Mouse (Mus musculus) liver, embryonic 13.5 days (tissue): ENCODE data around the gene Parp1. TPM values are rescaled to one million over a fixed set of nuclear protein-coding genes. Genes with fewer than 3 reads are reported as not detected.

Experiments used
- ATAC-seq: fragments of 200-750 bp; cut with Nextera tagmentation; 2 replicates; pipeline ENCODE4 v1.8.0; 2017; ENCODE audit warnings: low read depth, mild to moderate bottlenecking, moderate number of reproducible peaks, moderate library complexity
- DNase-seq: peaks from one replicate; pipeline ENCODE4 v3.0.0; 2022
- H3K27ac ChIP-seq: fragments of 300-500 bp; sonication (generic); 2 replicates; pipeline ENCODE4 v1.5.1; 2015; ENCODE audit warnings: moderate library complexity, mild to moderate bottlenecking, inconsistent platforms
- H3K27me3 ChIP-seq: fragments of 300-500 bp; sonication (generic); 2 replicates; pipeline ENCODE4 v1.6.1; 2015; ENCODE audit warnings: mild to moderate bottlenecking, inconsistent platforms
- H3K36me3 ChIP-seq: fragments of 300-500 bp; sonication (generic); 2 replicates; pipeline ENCODE4 v1.6.1; 2015; ENCODE audit warnings: mild to moderate bottlenecking, inconsistent platforms
- H3K4me1 ChIP-seq: fragments of 300-500 bp; sonication (generic); replicated peaks from 2 replicates; pipeline ENCODE4 v1.6.1; 2015; ENCODE audit warnings: inconsistent platforms
- H3K4me2 ChIP-seq: fragments of 300-500 bp; sonication (generic); 2 replicates; pipeline ENCODE4 v1.6.1; 2015; ENCODE audit warnings: inconsistent platforms, mild to moderate bottlenecking, moderate library complexity
- H3K4me3 ChIP-seq: fragments of 300-500 bp; sonication (generic); replicated peaks from 2 replicates; pipeline ENCODE4 v1.5.1; 2015; ENCODE audit warnings: mild to moderate bottlenecking, inconsistent platforms
- H3K9ac ChIP-seq: fragments of 300-500 bp; sonication (generic); 2 replicates; pipeline ENCODE4 v1.6.1; 2015; ENCODE audit warnings: mild to moderate bottlenecking, inconsistent platforms
- H3K9me3 ChIP-seq: fragments of 300-500 bp; sonication (generic); replicated peaks from 2 replicates; pipeline ENCODE4 v1.6.1; 2016; ENCODE audit warnings: inconsistent platforms
- WGBS: fragments of 180-500 bp; shearing (Covaris S2); methylation state at CpG from one replicate; pipeline ENCODE4 v1.1.7; 2015; ENCODE audit not compliant: insufficient replicate concordance; 5-methylcytosine and 5-hydroxymethylcytosine counted together
- polyA plus RNA-seq: library from polyadenylated mRNA; unstranded; fragments of >200 nt; fragmentation: Nextera tagmentation; extraction: Ambion mirVana; gene quantifications from 2 replicates; pipeline ENCODE4 v1.2.1, GENCODE M21; 2015

Parp1 gene
- polyA plus RNA-seq, 1 experiment from 2014 or later, result 76.4 TPM

DNA sequence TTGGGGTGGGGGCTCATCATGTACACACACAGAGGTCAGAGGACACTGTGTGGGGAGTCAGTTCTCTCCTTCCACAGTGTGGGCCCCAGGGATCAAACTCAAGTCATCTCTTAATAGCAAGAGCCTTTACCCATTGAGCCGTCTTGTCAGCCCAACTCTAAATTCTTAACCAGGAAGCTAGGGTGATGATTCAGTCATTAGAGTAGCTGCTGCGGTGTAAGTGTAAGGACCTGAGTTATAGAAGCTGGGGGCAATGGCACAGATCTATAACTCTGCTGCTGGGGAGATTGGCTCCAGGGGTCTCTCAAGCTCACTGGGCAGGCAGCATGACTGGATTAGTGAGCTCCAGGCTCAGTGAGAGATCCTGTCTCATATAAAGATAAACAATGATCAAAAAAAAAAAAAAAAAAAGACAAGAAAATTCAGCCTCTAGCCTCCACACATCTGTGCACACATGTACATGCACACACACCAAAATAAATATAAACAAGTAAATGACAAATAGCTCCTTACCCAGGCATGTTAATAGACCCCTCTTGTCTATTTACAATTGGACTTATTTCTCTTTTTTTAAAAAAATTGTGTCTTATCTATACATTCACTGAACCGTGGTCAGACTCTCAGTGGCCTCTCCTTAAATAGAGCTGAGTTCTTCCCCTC, 25.9 kb upstream of the Parp1 start:
- Histone ChIP-seq H3K27ac (no peak overlapping the region), H3K9ac (no peak overlapping the region), H3K36me3 (no peaks in the 10 kb centered on the region), H3K9me3 (no peaks in the 10 kb centered on the region), H3K4me3 (no peak overlapping the region), H3K27me3 (peaks cover 7% of the 10 kb centered on the region; the same call in 1 of the 2 replicates), H3K4me2 (no peak overlapping the region), H3K4me1 (peaks cover 7% of the 10 kb centered on the region)
- no peak for DNase-seq
- ATAC-seq, result no peak
- WGBS, result 53% methylated on average over 3 of the region's 3 CpGs

DNA sequence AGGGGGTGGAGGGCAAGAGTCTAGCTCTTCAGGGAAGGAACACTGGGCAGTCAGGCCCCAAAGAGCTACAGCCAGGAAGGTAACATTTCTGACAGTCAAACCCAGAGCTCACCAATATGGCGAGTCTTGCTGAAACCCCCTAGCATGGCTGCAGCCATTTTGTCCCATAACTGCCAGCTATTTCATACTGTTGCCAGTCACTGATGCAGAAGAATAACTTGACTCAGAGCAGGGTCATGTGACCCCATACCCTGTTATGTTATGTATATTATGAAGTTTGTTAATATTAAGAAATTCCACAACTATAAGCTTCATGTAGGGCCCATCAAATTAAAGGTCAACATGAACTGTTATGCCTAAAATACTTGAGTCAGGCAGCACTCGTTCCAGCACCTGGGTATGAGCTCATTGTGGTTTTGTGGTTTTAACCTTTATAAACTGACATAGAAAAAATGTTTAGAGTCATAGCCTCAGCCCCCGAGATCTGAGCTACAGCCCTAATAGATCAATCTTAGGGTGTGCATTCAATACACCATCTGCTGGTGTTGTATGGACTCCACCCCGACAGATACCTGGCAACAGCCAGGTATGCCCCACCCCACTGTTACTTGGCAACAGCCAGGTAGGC, 22.7 kb upstream of the Parp1 start:
- 38% methylated on average over 4 of the region's 4 CpGs for WGBS
- peaks cover 35% of the 10 kb centered on the region for H3K27me3 ChIP-seq
- no peak for DNase-seq
- no peak overlapping the region for H3K9ac ChIP-seq
- peaks cover 14% of the 10 kb centered on the region for H3K4me1 ChIP-seq
- no peak overlapping the region for H3K4me3 ChIP-seq
- H3K4me2 ChIP-seq, result no peak overlapping the region
- no peaks in the 10 kb centered on the region for H3K36me3 ChIP-seq
- ATAC-seq, result no peak
- no peak overlapping the region for H3K27ac ChIP-seq
- H3K9me3 ChIP-seq, result no peaks in the 10 kb centered on the region

DNA sequence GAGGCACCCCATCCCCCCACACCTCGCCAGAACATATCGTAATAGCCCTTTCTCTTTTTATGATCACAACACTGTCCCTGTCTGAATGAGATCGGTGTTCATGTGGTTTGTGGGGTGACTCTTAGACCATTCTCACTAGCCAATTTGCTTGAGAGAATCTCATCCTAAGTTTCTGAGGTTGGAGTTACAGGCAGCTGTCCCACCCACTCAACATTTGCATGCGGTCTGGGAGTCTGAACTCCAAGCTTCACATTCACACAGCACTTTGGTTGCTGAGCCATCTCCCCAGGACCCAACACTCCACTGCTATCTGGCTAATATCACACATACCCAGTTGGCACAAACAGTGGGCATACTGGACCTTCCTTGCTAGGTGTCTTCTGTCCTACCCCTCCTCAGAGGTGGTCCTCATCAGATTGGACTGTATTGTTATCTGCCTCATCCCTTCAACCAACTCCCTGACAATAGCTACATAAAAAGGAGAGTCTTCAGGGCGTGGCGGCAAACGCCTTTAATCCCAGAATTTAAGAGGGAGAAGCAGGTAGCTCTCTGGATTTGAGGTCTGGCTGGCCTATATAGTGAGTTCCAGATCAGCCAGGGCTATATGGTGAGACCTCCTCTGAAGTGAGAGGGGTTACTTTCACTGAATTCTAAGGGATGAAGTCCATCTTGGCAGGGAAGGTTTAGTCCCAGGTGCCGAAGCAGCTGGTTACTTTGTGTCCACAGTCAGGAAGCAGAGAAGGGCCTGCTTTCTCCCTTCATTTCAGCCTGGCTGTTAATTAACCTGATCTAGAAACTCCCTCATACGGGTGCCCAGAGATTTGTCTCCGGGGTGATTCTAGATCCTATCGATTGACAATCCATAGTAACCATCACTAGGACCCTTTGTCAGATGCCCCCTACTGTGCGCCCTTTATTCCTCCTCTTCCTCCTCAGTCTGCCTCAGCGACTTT, 21.6 kb upstream of the Parp1 start:
- H3K4me2 ChIP-seq, result peak overlapping the region; percentile 33
- no peak overlapping the region for H3K4me3 ChIP-seq
- WGBS, result 47% methylated on average over 13 of the region's 13 CpGs

DNA sequence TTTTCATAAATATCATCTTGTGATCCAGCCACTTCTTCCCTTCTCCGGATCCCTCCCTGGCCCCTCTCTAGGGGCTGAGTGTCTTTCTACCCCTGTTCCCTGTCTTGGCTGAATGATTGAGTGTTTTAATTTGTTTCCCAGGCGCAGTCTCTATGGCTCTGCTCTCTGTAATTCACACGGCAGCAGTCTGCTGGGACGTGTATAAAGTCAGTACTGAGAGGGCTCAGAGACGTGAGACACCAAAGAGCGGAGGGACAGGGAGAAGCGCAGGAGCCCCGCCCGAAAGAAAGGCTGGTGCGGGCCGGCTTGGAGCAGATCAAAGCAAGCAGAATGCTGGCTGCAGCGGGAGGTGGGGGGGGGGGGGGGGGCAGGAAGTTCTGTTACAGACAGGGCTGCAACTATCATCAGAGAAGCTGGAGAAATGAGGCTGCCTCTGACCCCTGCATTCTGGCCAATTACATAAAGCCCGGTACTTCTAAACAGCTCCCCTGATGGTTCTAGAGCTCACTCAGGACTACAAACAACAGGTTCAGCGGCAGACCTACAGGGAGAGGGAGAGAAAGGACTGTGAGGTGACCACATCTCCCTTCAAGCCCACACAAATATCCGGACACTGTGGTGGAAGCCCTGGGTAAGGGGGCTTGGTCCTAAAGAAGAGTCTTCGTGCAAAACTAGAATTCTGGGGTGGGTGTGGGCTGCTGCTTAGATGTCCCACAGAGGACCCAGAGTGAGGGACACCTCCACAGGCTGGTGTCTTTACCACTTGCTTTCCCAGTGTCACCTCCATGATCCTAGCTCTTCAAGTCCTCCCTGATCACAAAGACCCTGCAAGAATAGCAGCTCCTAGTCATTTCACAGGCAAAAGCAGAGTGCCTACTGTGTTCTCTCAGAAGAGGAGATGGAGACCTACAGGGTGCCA, 20.7 kb upstream of the Parp1 start:
- Histone ChIP-seq H3K4me1 (peaks cover 11% of the 10 kb centered on the region), H3K9ac (no peak overlapping the region), H3K4me3 (no peak overlapping the region), H3K4me2 (peak overlapping the region; percentile 33), H3K27me3 (peaks cover 35% of the 10 kb centered on the region), H3K9me3 (no peaks in the 10 kb centered on the region), H3K36me3 (no peaks in the 10 kb centered on the region), H3K27ac (no peak overlapping the region)
- ATAC-seq (no peak), DNase-seq (no peak)
- WGBS, result 4% methylated on average over 16 of the region's 16 CpGs

More for the DNA sequence above, 21.6 kb upstream of the Parp1 start:
- Histone ChIP-seq H3K4me1 (peaks cover 14% of the 10 kb centered on the region), H3K27ac (no peak overlapping the region), H3K9ac (no peak overlapping the region), H3K9me3 (no peaks in the 10 kb centered on the region), H3K36me3 (no peaks in the 10 kb centered on the region), H3K27me3 (peaks cover 35% of the 10 kb centered on the region)
- DNase-seq (no peak), ATAC-seq (no peak)

DNA sequence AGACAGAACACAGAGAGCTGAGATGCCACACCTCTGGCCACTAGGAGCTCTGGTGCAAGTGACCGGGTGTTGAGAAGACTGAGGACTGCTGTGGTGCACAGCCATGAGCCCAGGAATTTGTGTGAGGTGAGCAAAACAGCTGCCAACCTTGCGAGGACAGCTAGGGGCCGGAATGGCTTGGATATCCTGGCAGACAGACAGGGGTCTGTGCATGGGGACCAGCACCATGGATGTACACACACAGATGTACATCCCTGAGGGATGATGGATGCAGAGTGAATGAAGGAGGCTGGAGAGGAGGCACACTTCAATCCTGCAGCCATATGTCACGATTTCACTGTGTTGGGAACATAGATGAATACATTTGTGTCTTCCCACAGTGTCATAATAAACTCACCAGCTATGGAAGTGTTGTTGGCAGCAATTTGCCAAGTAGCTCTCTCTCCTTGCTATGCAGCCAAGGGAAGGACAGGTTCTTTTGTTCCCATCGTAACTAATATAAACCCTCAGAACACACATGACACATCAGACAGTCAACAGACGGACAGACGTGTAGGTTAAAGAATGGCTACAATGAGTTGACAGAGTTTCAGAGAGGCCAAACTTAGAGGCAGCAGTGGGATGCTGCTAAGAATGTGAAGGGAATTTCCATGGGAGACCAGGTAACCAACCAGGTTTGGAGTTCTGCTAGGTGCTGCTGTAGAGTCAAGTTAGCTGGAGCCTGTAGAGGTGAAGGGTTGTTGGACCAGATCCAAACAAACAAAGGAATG, 19.0 kb upstream of the Parp1 start:
- Histone ChIP-seq H3K9me3 (no peaks in the 10 kb centered on the region), H3K4me3 (no peak overlapping the region), H3K4me1 (peaks cover 14% of the 10 kb centered on the region), H3K9ac (no peak overlapping the region), H3K27me3 (peaks cover 35% of the 10 kb centered on the region), H3K4me2 (no peak overlapping the region), H3K36me3 (no peaks in the 10 kb centered on the region), H3K27ac (no peak overlapping the region)
- no peak for ATAC-seq
- no peak for DNase-seq
- 65% methylated on average over 7 of the region's 7 CpGs for WGBS

DNA sequence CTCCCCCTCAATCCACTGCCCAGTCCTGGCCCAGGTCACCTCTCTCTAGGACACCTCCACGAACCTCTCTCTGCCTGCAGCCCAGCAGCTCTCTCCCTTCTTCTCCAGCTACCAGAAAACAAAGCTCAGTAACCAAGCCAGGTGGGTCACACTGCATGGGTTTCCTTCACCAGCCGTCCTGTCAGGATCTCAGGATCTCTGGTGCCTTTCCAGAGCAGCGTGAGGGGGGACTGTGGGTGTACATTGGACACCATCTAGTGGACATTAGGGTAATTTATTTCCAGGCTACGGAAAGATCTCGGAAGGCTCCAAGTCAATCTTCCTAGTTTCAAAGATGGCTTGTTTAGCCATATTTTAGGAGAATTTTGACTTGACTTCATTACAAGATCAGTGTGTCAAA, 18.0 kb upstream of the Parp1 start:
- no peak for ATAC-seq
- Histone ChIP-seq H3K4me1 (peaks cover 15% of the 10 kb centered on the region), H3K27ac (no peak overlapping the region), H3K9me3 (no peaks in the 10 kb centered on the region), H3K4me3 (no peak overlapping the region), H3K9ac (no peak overlapping the region), H3K4me2 (no peak overlapping the region), H3K36me3 (no peaks in the 10 kb centered on the region), H3K27me3 (peaks cover 35% of the 10 kb centered on the region)
- WGBS, result 24% methylated on average over 5 of the region's 5 CpGs
- DNase-seq, result no peak

DNA sequence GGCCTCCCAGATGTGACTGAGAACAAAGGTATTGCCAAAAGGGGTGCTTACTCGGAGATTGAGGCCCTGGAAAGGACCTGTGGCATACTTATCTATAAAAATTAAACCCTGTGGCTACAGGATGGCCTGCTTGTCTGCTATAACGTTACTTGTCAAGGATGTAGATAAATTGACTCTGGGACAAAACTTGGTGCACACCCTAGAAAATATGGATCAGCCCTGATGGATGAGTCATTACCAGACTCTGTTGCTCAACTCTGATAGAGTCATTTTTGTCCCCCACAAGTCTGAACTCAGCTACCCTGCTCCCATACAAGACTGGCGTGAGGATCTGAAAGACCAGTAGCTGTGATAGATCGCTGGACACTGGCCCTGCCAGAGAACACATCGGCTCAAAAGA, 11.8 kb upstream of the Parp1 start:
- 0 out of 2 replicates have a peak, but pooled peaks have one; percentile 45 for ATAC-seq
- H3K9me3 ChIP-seq, result no peaks in the 10 kb centered on the region
- H3K4me2 ChIP-seq, result no peak overlapping the region
- H3K4me1 ChIP-seq, result peaks cover 19% of the 10 kb centered on the region; the same call in 1 of the 2 replicates
- 51% methylated on average over 5 of the region's 5 CpGs for WGBS
- H3K27ac ChIP-seq, result no peak overlapping the region
- no peak for DNase-seq
- H3K27me3 ChIP-seq, result no peaks in the 10 kb centered on the region
- H3K36me3 ChIP-seq, result no peaks in the 10 kb centered on the region
- H3K9ac ChIP-seq, result no peak overlapping the region
- no peak overlapping the region for H3K4me3 ChIP-seq

DNA sequence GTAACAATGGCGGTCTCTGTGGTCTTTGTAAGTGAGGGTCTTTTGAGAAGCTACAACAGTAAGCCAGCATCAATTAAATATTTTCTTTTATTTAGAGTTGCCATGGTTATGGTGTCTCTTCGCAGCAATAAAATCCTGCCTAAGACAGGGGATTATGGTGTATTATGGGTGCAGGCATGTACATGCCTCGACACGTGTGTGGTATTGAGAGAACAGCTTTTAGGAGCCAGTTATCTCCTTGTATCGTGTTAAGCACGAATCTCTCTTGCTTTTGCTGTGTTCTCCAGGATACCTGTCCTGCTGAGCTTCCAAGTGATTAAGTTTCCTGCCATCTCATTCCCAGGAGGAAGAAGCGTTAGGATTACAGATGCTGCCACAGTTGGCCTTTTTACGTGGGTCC, 9.3 kb upstream of the Parp1 start:
- Histone ChIP-seq H3K4me1 (peaks cover 18% of the 10 kb centered on the region; the same call in 1 of the 2 replicates), H3K27me3 (no peaks in the 10 kb centered on the region), H3K9me3 (no peaks in the 10 kb centered on the region), H3K9ac (no peak overlapping the region), H3K4me2 (no peak overlapping the region), H3K27ac (no peak overlapping the region), H3K4me3 (no peak overlapping the region), H3K36me3 (no peaks in the 10 kb centered on the region)
- WGBS, result 69% methylated on average over 8 of the region's 8 CpGs
- DNase-seq (no peak), ATAC-seq (no peak)

DNA sequence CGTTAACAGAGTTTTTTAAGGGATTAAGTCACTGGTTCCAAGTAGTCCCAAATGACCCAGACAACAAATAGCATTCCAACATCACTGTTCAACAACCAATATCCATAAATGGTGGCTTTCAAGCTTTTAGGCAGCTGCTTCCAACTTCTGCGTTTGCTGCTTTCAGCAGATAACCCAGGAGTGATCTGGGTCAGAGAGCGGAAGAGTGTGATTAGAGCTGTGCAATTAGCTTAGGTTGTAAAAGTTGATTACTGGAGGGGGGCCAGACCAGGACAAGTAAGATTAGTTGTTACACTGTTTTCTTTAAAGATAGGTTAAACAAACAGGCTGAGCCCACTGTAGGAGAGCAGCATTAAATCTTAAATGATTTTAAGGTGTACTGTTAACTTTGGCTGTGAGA, 7.5 kb upstream of the Parp1 start:
- H3K4me1 ChIP-seq, result peaks cover 15% of the 10 kb centered on the region; the same call in 1 of the 2 replicates
- H3K27me3 ChIP-seq, result no peaks in the 10 kb centered on the region
- H3K36me3 ChIP-seq, result no peaks in the 10 kb centered on the region
- H3K27ac ChIP-seq, result no peak overlapping the region
- no peak overlapping the region for H3K4me2 ChIP-seq
- no peak overlapping the region for H3K9ac ChIP-seq
- WGBS, result 24% methylated on average over 3 of the region's 3 CpGs
- no peaks in the 10 kb centered on the region for H3K9me3 ChIP-seq
- ATAC-seq (no peak), DNase-seq (no peak)
- no peak overlapping the region for H3K4me3 ChIP-seq

DNA sequence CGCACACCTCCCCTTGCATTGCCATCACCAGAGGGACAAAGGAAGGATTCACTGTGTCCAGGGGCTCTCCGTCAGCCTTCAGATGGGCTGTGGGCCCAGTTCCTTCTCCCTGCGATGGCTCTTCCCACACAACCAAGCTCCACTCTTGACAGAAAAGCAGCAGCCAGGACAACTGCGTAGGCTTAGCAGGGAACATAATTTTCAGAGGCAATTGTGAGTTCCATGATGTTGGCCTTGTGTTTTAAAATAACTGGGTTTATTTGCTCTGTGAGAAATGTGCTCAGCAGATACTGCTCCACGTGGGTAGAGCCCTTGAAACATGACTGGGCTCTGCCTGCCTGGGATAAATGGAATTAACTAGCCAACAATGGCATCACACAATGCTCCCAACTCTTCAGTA, 3.8 kb upstream of the Parp1 start:
- no peak overlapping the region for H3K9ac ChIP-seq
- no peak overlapping the region for H3K27ac ChIP-seq
- no peak overlapping the region for H3K4me2 ChIP-seq
- H3K27me3 ChIP-seq, result no peaks in the 10 kb centered on the region
- H3K9me3 ChIP-seq, result no peaks in the 10 kb centered on the region
- H3K4me1 ChIP-seq, result peaks cover 24% of the 10 kb centered on the region
- no peak overlapping the region for H3K4me3 ChIP-seq
- no peaks in the 10 kb centered on the region for H3K36me3 ChIP-seq
- 72% methylated on average over 5 of the region's 5 CpGs for WGBS
- ATAC-seq (no peak), DNase-seq (no peak)
